Mouse (Mus musculus): ENCODE data around the gene Mmp24.
"Not testable (repeated sequence)": the region's sequence is repeated elsewhere in the genome, so short reads cannot be mapped to it uniquely, and the experiment has no call there.

Mmp24 gene

GRCm38 (mm10) chr2:155814829-155815228, 39.7 kb downstream of the Mmp24 start:
- DNase-seq (ENCODE audit: low read depth, low spot score): no peak

- no peak for DNase-seq (ENCODE audit: low read depth, low spot score)
Observed at GRCm38 (mm10) chr2:155816179-155816578, 41.0 kb downstream of the Mmp24 start.

- no peak for DNase-seq (ENCODE audit: low read depth, low spot score)
Observed at GRCm38 (mm10) chr2:155817301-155818245, 42.4 kb downstream of the Mmp24 start.

- DNase-seq (ENCODE audit: low read depth, low spot score): peak; percentile 92
Observed at GRCm38 (mm10) chr2:155818596-155819391, 43.7 kb downstream of the Mmp24 start.

GRCm38 (mm10) chr2:155819392-155819448, 44.1 kb downstream of the Mmp24 start, which contains the start of gene BC029722:
TSS of gene BC029722 (minus strand) at chr2:155819426.
- no peak for DNase-seq (ENCODE audit: low read depth, low spot score)

- DNase-seq (ENCODE audit: low read depth, low spot score): no peak
Observed at GRCm38 (mm10) chr2:155819449-155820251, 44.5 kb downstream of the Mmp24 start.

GRCm38 (mm10) chr2:155820779-155821178, 45.6 kb downstream of the Mmp24 start:
- DNase-seq (ENCODE audit: low read depth, low spot score): no peak

GRCm38 (mm10) chr2:155823722-155824121, 48.6 kb downstream of the Mmp24 start:
- no peak for DNase-seq (ENCODE audit: low read depth, low spot score)

- DNase-seq (ENCODE audit: low read depth, low spot score): no peak
Observed at GRCm38 (mm10) chr2:155825904-155826629, 50.9 kb downstream of the Mmp24 start.

GRCm38 (mm10) chr2:155826630-155827424, 51.7 kb downstream of the Mmp24 start, which contains the start of gene Eif6:
TSS of gene Eif6 (minus strand) at chr2:155826925.
- DNase-seq (ENCODE audit: low read depth, low spot score): peak; percentile 94

GRCm38 (mm10) chr2:155830841-155831240, 55.7 kb downstream of the Mmp24 start:
- no peak for DNase-seq (ENCODE audit: low read depth, low spot score)

- DNase-seq (ENCODE audit: low read depth, low spot score): peak; percentile 47
Observed at GRCm38 (mm10) chr2:155831302-155831701, 56.2 kb downstream of the Mmp24 start.

- DNase-seq (ENCODE audit: low read depth, low spot score): not testable (repeated sequence)
Observed at GRCm38 (mm10) chr2:155832087-155832486, 56.9 kb downstream of the Mmp24 start.

- DNase-seq (ENCODE audit: low read depth, low spot score): no peak
Observed at GRCm38 (mm10) chr2:155834732-155835131, 59.6 kb downstream of the Mmp24 start, which contains the start of gene Fam83c. TSS of gene Fam83c (minus strand) at chr2:155834854.

- no peak for DNase-seq (ENCODE audit: low read depth, low spot score)
Observed at GRCm38 (mm10) chr2:155837961-155838360, 62.8 kb downstream of the Mmp24 start.

GRCm38 (mm10) chr2:155838961-155839360, 63.8 kb downstream of the Mmp24 start:
- no peak for DNase-seq (ENCODE audit: low read depth, low spot score)

- no peak for DNase-seq (ENCODE audit: low read depth, low spot score)
Observed at GRCm38 (mm10) chr2:155846930-155847329, 71.8 kb downstream of the Mmp24 start.

- peak; percentile 88 for DNase-seq (ENCODE audit: low read depth, low spot score)
Observed at GRCm38 (mm10) chr2:155848291-155848690, 73.1 kb downstream of the Mmp24 start.

- peak; percentile 32 for DNase-seq (ENCODE audit: low read depth, low spot score)
Observed at GRCm38 (mm10) chr2:155849464-155849863, 74.3 kb downstream of the Mmp24 start.

- DNase-seq (ENCODE audit: low read depth, low spot score): peak; percentile 36
Observed at GRCm38 (mm10) chr2:155850120-155850519, 75.0 kb downstream of the Mmp24 start.
